Mouse (Mus musculus): ENCODE results near the gene Myh7b.

Gene Myh7b

GRCm38 (mm10) chr2:155635961-155636360 lies 24.9 kb downstream of the Myh7b start:
- DNase-seq (ENCODE audit: low spot score): no peak

GRCm38 (mm10) chr2:155636881-155637280 lies 25.9 kb downstream of the Myh7b start:
- DNase-seq (ENCODE audit: low spot score): no peak

GRCm38 (mm10) chr2:155637411-155637810 lies 26.4 kb downstream of the Myh7b start:
- no peak for DNase-seq (ENCODE audit: low spot score)

- no peak for DNase-seq (ENCODE audit: low spot score)
Measured at GRCm38 (mm10) chr2:155640656-155641055, 29.6 kb downstream of the Myh7b start.

GRCm38 (mm10) chr2:155641540-155642472 lies 30.8 kb downstream of the Myh7b start:
- DNase-seq (ENCODE audit: low spot score): no peak

- no peak for DNase-seq (ENCODE audit: low spot score)
Measured at GRCm38 (mm10) chr2:155645746-155646145, 34.7 kb downstream of the Myh7b start.

- no peak for DNase-seq (ENCODE audit: low spot score)
Measured at GRCm38 (mm10) chr2:155652618-155653017, 41.6 kb downstream of the Myh7b start.

GRCm38 (mm10) chr2:155655759-155656372 lies 44.9 kb downstream of the Myh7b start:
- no peak for DNase-seq (ENCODE audit: low spot score)

- DNase-seq (ENCODE audit: low spot score): no peak
Measured at GRCm38 (mm10) chr2:155662390-155662789, 51.4 kb downstream of the Myh7b start.

GRCm38 (mm10) chr2:155663097-155663496 lies 52.1 kb downstream of the Myh7b start:
- DNase-seq (ENCODE audit: low spot score): peak; percentile 65

- DNase-seq (ENCODE audit: low spot score): no peak
Measured at GRCm38 (mm10) chr2:155663910-155664460, 53.0 kb downstream of the Myh7b start.

GRCm38 (mm10) chr2:155667881-155668280 lies 56.9 kb downstream of the Myh7b start:
- no peak for DNase-seq (ENCODE audit: low spot score)

GRCm38 (mm10) chr2:155668461-155668860 lies 57.4 kb downstream of the Myh7b start:
- no peak for DNase-seq (ENCODE audit: low spot score)

- DNase-seq (ENCODE audit: low spot score): no peak
Measured at GRCm38 (mm10) chr2:155671236-155671635, 60.2 kb downstream of the Myh7b start.

GRCm38 (mm10) chr2:155673546-155673945 lies 62.5 kb downstream of the Myh7b start:
- no peak for DNase-seq (ENCODE audit: low spot score)

GRCm38 (mm10) chr2:155675118-155675517 lies 64.1 kb downstream of the Myh7b start:
- no peak for DNase-seq (ENCODE audit: low spot score)

GRCm38 (mm10) chr2:155679586-155680110 lies 68.6 kb downstream of the Myh7b start:
- no peak for DNase-seq (ENCODE audit: low spot score)

- DNase-seq (ENCODE audit: low spot score): no peak
Measured at GRCm38 (mm10) chr2:155680591-155680990, 69.6 kb downstream of the Myh7b start.

GRCm38 (mm10) chr2:155681194-155681593 lies 70.2 kb downstream of the Myh7b start:
- DNase-seq (ENCODE audit: low spot score): no peak

GRCm38 (mm10) chr2:155681874-155682273 lies 70.9 kb downstream of the Myh7b start:
- DNase-seq (ENCODE audit: low spot score): no peak

GRCm38 (mm10) chr2:155683137-155683536 lies 72.1 kb downstream of the Myh7b start:
- no peak for DNase-seq (ENCODE audit: low spot score)

GRCm38 (mm10) chr2:155683821-155684220 lies 72.8 kb downstream of the Myh7b start:
- DNase-seq (ENCODE audit: low spot score): no peak
